Mouse (Mus musculus) heart, adult 2 months (tissue): ENCODE data around the gene Pwwp2b. TPM values are rescaled to one million over a fixed set of nuclear protein-coding genes. Genes with fewer than 3 reads are reported as not detected.

Experiments
- DNase-seq, 2 experiments: peaks; one replicate each; pipeline ENCODE4 v3.0.0; 2021
- H3K27ac ChIP-seq: fragments of 200-600 bp; 2 replicates; pipeline ENCODE4 v1.8.1; 2022
- H3K27me3 ChIP-seq: fragments of 200-500 bp; 2 replicates; pipeline ENCODE4 v1.6.1; 2012; ENCODE audit warnings: mild to moderate bottlenecking, low read length, inconsistent platforms, mixed read lengths; ENCODE audit not compliant: control insufficient read depth, insufficient read depth
- H3K36me3 ChIP-seq: fragments of 200-500 bp; 2 replicates; pipeline ENCODE4 v1.6.1; 2012; ENCODE audit warnings: low read length, inconsistent platforms; ENCODE audit not compliant: control insufficient read depth, insufficient read depth
- H3K4me1 ChIP-seq: fragments of 200-500 bp; 2 replicates; pipeline ENCODE4 v1.6.1; 2011; ENCODE audit warnings: low read length; ENCODE audit not compliant: control insufficient read depth, insufficient read depth
- H3K4me3 ChIP-seq: fragments of 200-600 bp; 2 replicates; pipeline ENCODE4 v1.8.1; 2022
- H3K79me2 ChIP-seq: fragments of 200-500 bp; replicated peaks from 2 replicates; pipeline ENCODE4 v1.6.1; 2012; ENCODE audit warnings: mild to moderate bottlenecking, inconsistent platforms, low read length, moderate library complexity, mixed read lengths; ENCODE audit not compliant: control insufficient read depth, insufficient read depth
- H3K9ac ChIP-seq: fragments of 200-500 bp; 2 replicates; pipeline ENCODE4 v1.6.1; 2012; ENCODE audit warnings: low read depth, mild to moderate bottlenecking, control low read depth, inconsistent platforms, low read length, mixed read lengths
- CTCF ChIP-seq: fragments of 200-600 bp; IDR thresholded peaks from 2 replicates; pipeline ENCODE4 v1.8.1; 2022; ENCODE audit warnings: antibody characterized with exemption, mild to moderate bottlenecking, moderate library complexity
- EP300 ChIP-seq: fragments of 200-500 bp; IDR thresholded peaks from 2 replicates; pipeline ENCODE4 v1.6.1; 2011; ENCODE audit warnings: low read depth, low read length, control low read depth; ENCODE audit not compliant: insufficient read depth
- POLR2A ChIP-seq: fragments of 200-500 bp; IDR thresholded peaks from 2 replicates; pipeline ENCODE4 v1.6.1; 2011; ENCODE audit warnings: mild to moderate bottlenecking, low read depth, low read length, control low read depth; ENCODE audit not compliant: insufficient read depth
- WGBS: fragments of 180-500 bp; shearing (Covaris S2); methylation state at CpG from one replicate; pipeline ENCODE4 v1.1.7; 2018; 5-methylcytosine and 5-hydroxymethylcytosine counted together
- intact Hi-C: fragments of 180-260 bp; cut with DNase I; formaldehyde crosslinking; loops from one replicate; pipeline ENCODE4 v1.15.1; 2025
- polyA plus RNA-seq: library from polyadenylated mRNA; depleted of rRNA; stranded (reverse); fragments of >200 nt; gene quantifications from 2 replicates; pipeline ENCODE4 v1.2.3, GENCODE M21; 2012
- total RNA-seq, 2 experiments: library from RNA; stranded (reverse); gene quantifications; 2 replicates each; pipeline ENCODE4 v1.2.3; 2021

The Pwwp2b gene
- total and polyA plus RNA-seq, 3 experiments: 6.8 to 10.2 (median 8.9) TPM

- intact Hi-C loops: no loop called here
- no peak overlapping the region for H3K27ac ChIP-seq
- no peak overlapping the region for H3K9ac ChIP-seq
- H3K27me3 ChIP-seq: no peaks in the 10 kb centered on the region
- TF ChIP-seq CTCF (no peak), EP300 (no peak), POLR2A (no peak)
- no peak for DNase-seq
- no peak overlapping the region for H3K4me3 ChIP-seq
- WGBS: 93% methylated on average over 1 of the region's 1 CpGs
- H3K79me2 ChIP-seq: no peaks in the 10 kb centered on the region
- H3K36me3 ChIP-seq: no peaks in the 10 kb centered on the region
- H3K4me1 ChIP-seq: peaks cover 18% of the 10 kb centered on the region
Observed at GRCm38 (mm10) chr7:139270738-139271137, 22.5 kb downstream of the Pwwp2b start.

GRCm38 (mm10) chr7:139271871-139272270, 23.6 kb downstream of the Pwwp2b start:
- no peak overlapping the region for H3K9ac ChIP-seq
- no peaks in the 10 kb centered on the region for H3K36me3 ChIP-seq
- WGBS: 33% methylated on average over 5 of the region's 5 CpGs
- H3K4me3 ChIP-seq: no peak overlapping the region
- peaks cover 15% of the 10 kb centered on the region for H3K4me1 ChIP-seq
- H3K27ac ChIP-seq: no peak overlapping the region
- DNase-seq: no peak
- H3K79me2 ChIP-seq: no peaks in the 10 kb centered on the region
- intact Hi-C loops: loop anchor here (2.0 kb wide), 1 partner anchor 25 kb away; no protein-coding TSS in a partner anchor
- no peaks in the 10 kb centered on the region for H3K27me3 ChIP-seq
- TF ChIP-seq EP300: no peak
- no peak for TF ChIP-seq POLR2A
- TF ChIP-seq CTCF: no peak

GRCm38 (mm10) chr7:139272639-139273396, 24.5 kb downstream of the Pwwp2b start:
- peak in 1 of 2 experiments; percentile 30 for DNase-seq
- intact Hi-C loops: loop anchor here (1.0 to 2.0 kb wide), 2 partner anchors 26 to 39 kb away; no protein-coding TSS in a partner anchor
- 15% methylated on average over 1 of the region's 1 CpGs for WGBS
- H3K27me3 ChIP-seq: no peaks in the 10 kb centered on the region
- no peak overlapping the region for H3K4me3 ChIP-seq
- H3K79me2 ChIP-seq: no peaks in the 10 kb centered on the region
- peak overlapping the region; percentile 72 for H3K27ac ChIP-seq
- TF ChIP-seq CTCF (no peak), POLR2A (no peak), EP300 (no peak)
- peak overlapping the region; percentile 32; the same call in 1 of the 2 replicates for H3K9ac ChIP-seq
- H3K36me3 ChIP-seq: no peaks in the 10 kb centered on the region
- peaks cover 15% of the 10 kb centered on the region for H3K4me1 ChIP-seq

- intact Hi-C loops: loop anchor here (1.0 to 2.0 kb wide), 2 partner anchors 27 to 39 kb away; no protein-coding TSS in a partner anchor
- WGBS: 2% methylated on average over 2 of the region's 2 CpGs
- H3K27ac ChIP-seq: peak overlapping the region; percentile 72
- no peaks in the 10 kb centered on the region for H3K36me3 ChIP-seq
- H3K9ac ChIP-seq: peak overlapping the region; percentile 32; the same call in 1 of the 2 replicates
- no peaks in the 10 kb centered on the region for H3K79me2 ChIP-seq
- H3K4me1 ChIP-seq: peaks cover 15% of the 10 kb centered on the region
- H3K27me3 ChIP-seq: no peaks in the 10 kb centered on the region
- TF ChIP-seq CTCF (no peak), EP300 (0 out of 2 replicates have a peak, but pooled peaks have one; percentile 31)
- H3K4me3 ChIP-seq: no peak overlapping the region
- peak; percentile 66 to 74 for DNase-seq
Observed at GRCm38 (mm10) chr7:139273397-139273719, 25.1 kb downstream of the Pwwp2b start.

- Histone ChIP-seq H3K27me3 (no peaks in the 10 kb centered on the region), H3K9ac (no peak overlapping the region), H3K27ac (no peak overlapping the region), H3K4me3 (no peak overlapping the region), H3K36me3 (no peaks in the 10 kb centered on the region), H3K4me1 (peaks cover 15% of the 10 kb centered on the region), H3K79me2 (no peaks in the 10 kb centered on the region)
- 52% methylated on average over 10 of the region's 10 CpGs for WGBS
- no peak for TF ChIP-seq CTCF
- no peak for TF ChIP-seq POLR2A
- TF ChIP-seq EP300: no peak
- intact Hi-C loops: no loop called here
- DNase-seq: no peak
Observed at GRCm38 (mm10) chr7:139275586-139275985, 27.3 kb downstream of the Pwwp2b start.

- 90% methylated on average over 10 of the region's 10 CpGs for WGBS
- peaks cover 17% of the 10 kb centered on the region for H3K4me1 ChIP-seq
- H3K27ac ChIP-seq: no peak overlapping the region
- TF ChIP-seq EP300: no peak
- TF ChIP-seq CTCF: no peak
- no peak for TF ChIP-seq POLR2A
- no peak overlapping the region for H3K9ac ChIP-seq
- DNase-seq: no peak
- no peaks in the 10 kb centered on the region for H3K27me3 ChIP-seq
- H3K79me2 ChIP-seq: no peaks in the 10 kb centered on the region
- H3K36me3 ChIP-seq: no peaks in the 10 kb centered on the region
- H3K4me3 ChIP-seq: no peak overlapping the region
- intact Hi-C loops: no loop called here
Observed at GRCm38 (mm10) chr7:139276150-139276549, 27.9 kb downstream of the Pwwp2b start.
